Mouse (Mus musculus) adrenal gland, postnatal 14 days (tissue): Measurements from ENCODE around the gene Zfp511. TPM values are rescaled to one million over a fixed set of nuclear protein-coding genes. Genes with fewer than 3 reads are reported as not detected.

ENCODE experiments used
- DNase-seq: peaks from one replicate; pipeline ENCODE4 v3.0.0; 2021; ENCODE audit warnings: mixed read lengths
- long read RNA-seq, 2 experiments: library from polyadenylated mRNA; stranded (forward); transcript quantifications; one replicate each; pipeline ENCODE4 v2.0.0; 2021
- total RNA-seq: library from RNA; stranded (reverse); gene quantifications from 2 replicates; pipeline ENCODE4 v1.2.3, GENCODE M21; 2021

The Zfp511 gene
- 16.3 and 18.2 TPM in 2 replicates for total RNA-seq
- long read RNA-seq, experiment 1, transcript Zfp511-201 (6 exons, 1,076 nt), result major isoform, 13 of 27 reads
- long read RNA-seq, experiment 1, partial matches to known transcripts, result 1 of 27 reads
- long read RNA-seq, experiment 1, other reads (novel, unspliced or antisense), result 10 of 27 reads
- long read RNA-seq, experiment 2, transcript Zfp511-201 (6 exons, 1,076 nt), result major isoform, 17 of 22 reads
- long read RNA-seq, experiment 2, partial matches to known transcripts, result 1 of 22 reads
- long read RNA-seq, experiment 2, other reads (novel, unspliced or antisense), result 2 of 22 reads

DNA sequence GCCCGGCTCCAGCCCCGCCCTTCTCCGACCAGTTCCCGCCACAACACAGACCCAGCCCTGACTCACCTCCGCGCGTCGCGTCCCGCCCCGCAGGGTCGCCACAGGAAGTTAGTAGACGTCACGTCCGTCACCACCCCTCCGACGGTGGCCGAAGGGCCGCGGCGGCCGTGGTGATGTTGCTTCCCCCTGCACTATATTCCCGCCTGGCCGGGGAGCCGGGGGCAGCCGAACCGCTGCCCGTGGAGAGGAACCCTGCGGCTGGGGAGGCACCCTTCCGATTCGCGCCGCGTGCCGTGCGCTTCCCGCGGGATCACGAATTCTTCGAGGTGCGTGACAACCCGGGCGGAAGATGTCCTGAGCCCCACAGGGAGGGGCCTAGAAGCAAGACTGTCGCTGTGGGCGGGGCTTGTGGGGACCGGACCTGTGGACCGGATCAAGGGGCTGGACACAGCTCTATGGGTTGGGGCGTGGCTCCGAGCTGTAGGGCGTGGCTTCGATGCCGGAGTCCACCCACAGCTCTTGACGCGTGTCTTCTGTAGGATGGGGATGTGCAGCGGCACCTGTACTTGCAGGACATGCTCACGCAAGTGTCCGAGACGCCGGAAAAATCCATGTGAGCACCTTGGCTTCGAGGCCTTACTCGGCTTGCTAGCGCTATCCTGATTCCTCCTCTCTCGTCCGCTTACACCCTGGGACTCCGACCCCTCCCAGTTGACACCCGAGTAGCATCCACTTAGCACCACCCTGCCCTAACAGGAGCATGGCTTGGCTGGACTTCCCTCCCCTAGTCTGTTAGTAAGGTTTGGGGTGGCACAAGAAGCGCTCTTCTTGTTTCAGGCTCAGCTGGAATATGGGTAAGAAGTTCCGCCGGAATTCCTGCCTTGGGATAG is at the start of gene Zfp511, which contains the start of gene Tubgcp2:
TSS of gene Zfp511 (plus strand) at position 111 of the 890 bp plus-strand sequence.
TSS of gene Tubgcp2 (minus strand) at position 389 of the 890 bp plus-strand sequence.
- peak; percentile 98 for DNase-seq

DNA sequence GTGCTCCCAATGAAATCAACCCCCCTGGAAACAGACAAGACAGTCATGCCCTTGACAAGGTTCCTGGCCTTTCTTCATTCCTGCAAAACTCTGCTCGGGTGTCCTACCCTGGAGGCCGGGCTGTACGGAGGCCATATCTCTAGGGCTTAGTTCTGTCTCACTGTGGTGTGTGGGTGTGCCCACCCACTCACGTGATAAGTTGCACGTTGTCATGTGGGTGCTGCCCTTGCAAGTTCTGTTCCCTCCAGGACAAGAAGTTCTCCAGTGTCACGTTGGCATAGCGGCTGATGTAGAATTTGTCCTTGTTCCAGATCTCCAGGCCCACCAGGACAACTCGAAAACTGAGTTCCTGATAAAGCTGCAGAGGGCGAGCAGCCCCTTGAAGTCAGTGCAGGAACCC is 47.9 kb upstream of the Zfp511 start:
- no peak for DNase-seq

DNA sequence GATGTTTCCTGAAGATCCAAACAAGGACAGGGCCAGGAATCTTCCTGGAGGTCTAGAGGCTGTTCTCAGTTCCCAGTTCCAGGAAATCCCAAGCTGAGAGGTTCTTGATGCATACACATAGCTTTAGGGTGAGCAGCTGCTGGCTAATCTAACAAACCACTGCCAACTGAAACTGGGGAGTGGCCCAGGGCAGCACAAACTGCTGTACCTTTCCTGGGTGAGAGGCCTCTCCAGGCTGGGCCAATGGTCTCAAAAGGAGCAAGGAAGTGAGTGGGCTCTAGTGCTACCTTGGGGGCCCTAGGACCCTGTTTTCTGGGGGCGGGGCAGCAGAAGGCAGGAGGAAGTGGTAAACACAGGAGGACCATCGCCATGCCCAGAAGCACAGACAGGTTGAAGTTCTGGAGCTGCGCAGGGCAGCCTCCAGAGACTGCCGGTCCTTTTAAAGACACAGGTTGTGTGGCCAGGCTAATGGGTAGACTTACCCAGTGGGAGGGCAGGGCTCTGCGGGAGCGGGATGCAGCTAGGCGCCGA is 45.3 kb upstream of the Zfp511 start:
- no peak for DNase-seq

DNA sequence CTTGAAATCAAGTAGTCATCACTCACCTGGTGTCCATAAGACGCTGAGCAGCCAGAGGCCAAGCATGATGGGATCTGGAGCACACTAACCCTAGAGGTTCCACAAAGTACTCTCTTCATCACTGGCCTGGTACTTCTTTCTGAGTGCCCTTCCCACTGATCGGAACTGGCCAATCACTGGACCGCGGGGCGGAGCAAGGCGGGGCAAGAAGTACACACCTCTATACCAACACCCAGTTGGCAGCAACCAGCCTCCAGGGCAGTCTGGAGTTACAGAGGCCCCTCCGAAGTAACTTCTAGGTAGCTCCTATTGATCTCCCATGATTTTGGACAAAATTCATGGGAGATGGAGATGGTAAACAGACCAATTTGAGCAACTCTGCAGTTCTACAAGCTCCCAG is 43.8 kb upstream of the Zfp511 start, which contains the start of gene Adam8:
TSS of gene Adam8 (minus strand) at position 157 of the 400 bp plus-strand sequence.
- peak; percentile 65 for DNase-seq

DNA sequence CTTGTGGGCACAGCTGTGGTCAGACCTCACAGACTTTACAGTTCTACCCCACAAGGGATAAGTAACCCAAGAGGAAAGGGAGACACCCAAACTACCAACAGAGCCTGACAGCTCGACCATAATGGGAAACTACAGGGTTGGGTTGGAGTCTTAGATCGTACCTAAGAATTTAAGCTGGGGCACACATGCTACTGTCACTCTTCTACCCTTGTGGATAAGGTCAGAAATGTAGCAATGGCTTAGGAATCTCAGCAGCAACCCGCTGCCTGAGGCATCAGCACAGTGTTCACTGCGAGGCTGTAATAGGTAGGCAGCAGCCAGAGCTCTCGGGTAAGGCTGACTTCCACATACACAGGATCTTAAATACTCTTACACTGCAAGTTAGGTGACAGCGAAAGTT is 42.7 kb upstream of the Zfp511 start:
- DNase-seq, result no peak

DNA sequence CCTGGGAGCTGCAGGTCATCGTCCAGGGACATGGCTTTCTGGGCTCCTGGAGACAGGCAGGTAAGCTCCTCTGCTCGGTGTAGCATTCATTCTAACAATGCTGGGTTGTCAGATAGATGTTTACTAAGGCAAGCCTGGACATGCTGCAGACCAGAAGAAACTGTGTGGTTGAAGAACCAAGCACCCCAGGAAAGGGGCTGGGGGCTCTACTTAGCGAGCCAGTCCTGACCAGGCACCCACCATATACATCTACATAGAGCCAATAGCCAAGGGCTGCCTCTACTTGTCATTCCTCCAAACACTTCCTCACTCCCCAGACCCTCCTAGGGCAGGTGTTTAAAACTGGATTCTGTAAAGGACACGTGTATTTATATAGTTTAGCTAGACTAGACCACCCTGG is 42.0 kb upstream of the Zfp511 start:
- no peak for DNase-seq

DNA sequence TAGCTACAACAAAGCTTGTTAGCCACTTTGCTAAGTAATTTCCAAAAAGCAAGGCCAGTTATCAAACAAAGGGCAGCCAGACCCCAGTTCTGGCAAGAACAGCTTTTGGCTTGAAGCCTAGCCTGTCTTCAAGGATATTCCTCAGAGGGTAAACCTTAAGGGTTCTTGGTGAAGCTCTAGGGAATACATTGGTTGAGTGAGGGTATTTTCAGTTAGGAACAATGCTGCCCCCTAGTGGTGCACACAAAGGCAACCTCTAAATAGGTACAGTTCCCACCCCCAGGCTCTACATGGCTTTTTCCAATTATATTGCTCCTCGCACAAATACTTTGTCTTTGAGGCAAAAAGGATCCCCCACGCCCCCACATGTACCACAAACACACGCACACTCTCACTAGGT is 41.5 kb upstream of the Zfp511 start:
- DNase-seq, result peak; percentile 82

DNA sequence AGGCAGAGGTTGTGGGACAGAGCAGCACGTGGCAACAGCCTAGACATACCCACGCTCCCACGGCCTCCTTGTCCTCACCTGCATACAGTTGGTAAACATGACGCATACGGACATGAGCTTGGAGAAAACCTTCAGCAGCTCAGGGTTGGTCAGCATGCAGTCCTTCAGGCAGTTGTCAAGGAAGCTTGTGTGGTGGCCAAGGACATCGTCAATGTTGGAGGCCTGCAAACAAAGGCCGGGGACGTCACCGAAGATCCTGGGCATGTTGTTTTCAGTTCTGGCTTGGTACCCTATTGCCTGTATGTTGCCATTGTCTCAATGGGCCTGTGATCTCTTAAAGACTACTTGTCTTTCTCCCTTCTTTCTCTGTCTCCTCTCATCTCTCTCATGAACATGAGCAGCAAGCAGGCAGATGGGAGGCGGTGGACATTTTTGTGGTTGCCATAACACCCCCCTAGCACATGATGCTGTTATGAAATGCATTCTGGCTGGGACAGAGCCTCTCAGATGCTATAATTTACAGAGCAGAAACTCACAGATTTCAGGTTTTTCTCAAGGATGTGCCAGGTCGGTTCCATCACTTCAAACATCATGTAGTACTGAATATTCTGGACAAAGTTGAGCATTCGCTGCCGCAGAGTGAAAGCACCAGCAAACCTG is 37.4 kb upstream of the Zfp511 start:
- no peak for DNase-seq

DNA sequence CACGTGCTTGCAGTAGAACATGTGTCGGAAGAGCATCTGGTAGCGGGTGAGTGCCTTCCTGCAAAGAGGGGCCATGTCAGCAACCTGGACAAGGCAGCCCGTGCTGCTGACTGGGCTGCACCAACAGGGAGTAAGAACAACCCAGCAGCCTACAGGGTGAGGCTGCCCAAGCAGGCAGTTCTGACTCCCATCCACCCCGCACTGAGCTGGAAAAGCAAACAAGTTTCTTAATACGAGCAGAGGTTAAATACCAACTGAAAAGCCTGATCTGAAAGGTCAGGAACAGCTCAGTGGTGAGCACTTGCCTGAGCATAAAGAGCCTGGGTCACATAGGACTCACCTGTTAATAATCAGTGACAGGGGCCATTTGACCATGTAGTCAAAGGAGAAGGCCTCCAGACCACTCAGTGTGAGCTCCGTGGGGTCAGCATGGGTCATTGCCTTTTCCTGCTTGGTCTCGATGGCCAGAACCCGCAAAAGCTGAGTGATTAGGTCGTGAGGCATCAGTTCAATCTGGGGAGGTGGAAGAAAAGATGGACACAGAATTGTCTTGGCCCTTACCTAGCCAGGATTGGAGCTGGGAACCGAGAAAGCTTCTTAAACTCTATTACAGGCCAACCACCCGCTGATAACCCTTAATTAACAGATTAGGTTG is 35.0 kb upstream of the Zfp511 start:
- no peak for DNase-seq

DNA sequence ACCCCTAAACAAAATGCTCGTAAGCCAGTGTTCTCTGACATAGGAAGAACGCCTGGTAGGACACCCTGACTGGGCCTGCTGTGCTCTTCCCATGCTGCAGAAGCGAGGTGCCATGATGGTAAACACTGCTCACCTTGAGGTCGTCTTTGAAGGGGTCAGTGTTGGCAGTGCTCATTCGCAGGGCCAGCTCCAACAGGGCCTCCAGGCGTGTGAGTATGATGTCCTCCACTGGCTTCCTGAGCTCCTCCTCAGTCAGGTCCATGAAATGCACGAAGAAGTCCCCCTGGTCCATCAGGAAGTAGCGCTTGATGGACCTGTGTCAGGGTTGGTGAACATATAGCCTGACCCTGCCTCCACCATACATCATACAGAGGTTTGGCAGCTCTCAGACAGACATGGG is 31.5 kb upstream of the Zfp511 start:
- DNase-seq, result no peak

DNA sequence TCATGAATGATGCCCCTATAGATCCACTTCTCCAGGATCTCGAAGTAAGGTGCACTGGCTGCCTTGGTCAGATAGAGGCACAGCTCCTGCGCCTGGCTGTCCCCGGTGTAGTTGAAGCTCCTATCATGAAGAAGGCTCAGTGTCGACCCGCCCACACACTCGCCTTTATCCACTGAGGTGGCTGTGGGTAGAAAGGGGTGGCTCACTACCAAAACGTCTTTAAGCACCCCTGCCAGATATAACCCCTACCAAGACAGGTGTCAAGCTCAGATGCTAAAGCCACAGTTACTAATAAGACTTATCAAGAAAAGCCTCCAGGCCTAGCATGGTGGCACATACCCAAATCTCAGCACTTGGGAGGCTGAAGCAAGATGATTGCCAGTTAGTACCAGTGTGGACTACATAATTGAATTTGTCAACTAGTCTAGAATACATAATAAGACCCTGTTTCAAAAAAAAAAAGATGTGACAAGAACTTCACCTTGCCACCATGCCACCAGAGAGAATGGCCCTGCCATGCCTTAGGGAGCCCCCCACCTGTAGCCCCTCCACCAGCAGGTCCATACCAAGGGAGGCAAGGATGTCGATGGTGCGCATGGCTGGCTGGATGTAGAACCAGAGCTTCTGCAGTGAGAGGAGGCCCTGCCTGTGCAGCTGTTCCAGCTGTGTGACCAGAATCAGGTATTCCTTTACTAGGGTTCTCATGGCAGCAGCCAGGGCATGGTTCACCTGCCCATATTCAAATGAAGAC is 29.2 kb upstream of the Zfp511 start:
- DNase-seq, result no peak

DNA sequence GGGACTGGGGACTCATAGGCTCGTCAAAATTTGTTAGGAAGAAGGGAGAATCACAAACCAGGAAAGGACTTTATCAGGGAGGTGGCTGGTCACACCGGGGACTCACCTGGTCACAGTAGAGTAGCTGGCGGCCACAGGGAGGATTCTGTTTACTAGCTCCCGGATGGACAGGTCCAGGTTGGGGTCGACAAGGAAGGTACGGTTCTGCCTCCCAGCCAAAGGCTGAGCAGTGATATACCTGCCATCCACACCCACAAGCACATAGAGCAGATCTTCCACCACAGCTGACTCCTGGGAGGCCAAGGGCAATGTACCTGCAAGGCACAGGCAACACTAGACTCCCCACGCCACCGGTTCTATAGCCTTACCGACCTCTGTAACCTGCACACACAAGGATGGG is 28.4 kb upstream of the Zfp511 start:
- no peak for DNase-seq

DNA sequence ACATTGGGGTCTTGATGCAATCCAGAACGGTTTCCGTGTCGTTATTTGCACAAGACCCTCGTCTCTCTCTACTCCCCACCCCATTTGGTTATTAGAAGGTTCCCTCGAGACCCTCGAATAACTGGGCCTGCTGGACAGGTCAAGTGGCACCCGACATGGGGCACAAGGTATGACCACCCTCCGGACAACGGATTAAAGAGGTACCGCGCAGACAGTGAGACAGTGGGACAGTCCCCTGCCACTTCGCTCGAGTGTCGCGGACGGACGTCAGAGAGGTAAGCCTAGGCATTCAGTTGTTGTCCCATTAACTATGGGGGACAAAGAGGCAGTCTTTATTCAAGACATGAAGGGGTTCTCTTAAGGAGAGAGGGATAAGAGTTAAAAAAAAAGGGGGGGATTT is 24.9 kb upstream of the Zfp511 start:
- DNase-seq, result no peak

DNA sequence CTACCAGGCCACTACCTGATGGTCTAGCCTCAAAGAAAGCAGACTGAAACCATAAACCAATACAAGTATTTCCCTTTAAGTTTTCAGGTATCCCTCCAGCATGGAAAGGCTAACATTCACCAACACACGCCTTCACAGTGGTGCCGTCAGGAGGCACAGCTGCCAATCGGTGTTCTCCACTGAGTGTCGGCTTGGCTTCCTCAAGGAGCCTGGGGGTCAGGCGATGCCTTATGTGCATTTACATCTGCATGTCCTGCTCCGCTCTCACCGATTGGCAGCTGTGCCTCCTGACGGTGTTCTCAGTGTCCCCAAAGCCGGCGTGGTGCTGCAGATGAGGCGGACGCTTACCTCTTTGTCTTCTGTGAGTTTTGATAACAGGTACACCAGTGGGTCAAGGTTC is 4.4 kb upstream of the Zfp511 start:
- DNase-seq, result no peak

DNA sequence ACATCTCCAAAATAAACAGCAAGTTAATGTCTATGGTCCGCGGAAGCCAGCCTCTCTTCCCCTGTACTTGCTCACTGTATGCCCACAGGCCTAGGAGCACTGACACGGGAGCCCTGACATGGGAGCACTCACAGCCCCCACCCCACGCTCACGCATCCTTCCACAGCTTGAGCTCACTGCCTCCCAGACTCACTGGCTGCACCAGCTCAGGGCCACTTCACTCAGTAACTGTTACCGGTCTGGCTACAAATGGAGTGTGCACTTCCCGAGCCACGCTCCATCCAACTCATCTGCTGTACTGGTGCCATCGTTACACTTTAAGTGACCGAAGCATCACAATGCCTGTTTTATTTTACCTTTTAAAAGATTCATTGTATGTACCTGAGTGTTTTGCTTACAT is 3.8 kb upstream of the Zfp511 start:
- no peak for DNase-seq

DNA sequence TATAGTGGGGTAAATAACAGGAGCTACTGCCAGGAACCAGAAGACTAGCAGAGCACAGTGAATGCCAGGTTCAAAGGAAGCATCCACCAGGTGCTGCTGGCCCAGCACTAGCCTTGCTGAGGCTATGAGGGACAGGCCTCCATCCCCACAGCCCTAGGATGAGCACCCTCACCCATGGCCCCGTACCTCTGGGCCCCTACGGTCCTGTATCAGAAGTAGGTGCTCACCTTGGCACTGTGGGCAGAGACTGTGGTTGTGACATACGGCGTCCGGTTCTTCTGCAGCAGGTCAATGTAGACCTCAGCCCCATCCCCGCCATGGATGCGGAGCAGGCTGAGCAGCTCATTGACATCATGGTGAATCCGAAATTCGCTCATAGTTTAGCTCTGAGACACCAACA is 2.8 kb upstream of the Zfp511 start:
- no peak for DNase-seq

DNA sequence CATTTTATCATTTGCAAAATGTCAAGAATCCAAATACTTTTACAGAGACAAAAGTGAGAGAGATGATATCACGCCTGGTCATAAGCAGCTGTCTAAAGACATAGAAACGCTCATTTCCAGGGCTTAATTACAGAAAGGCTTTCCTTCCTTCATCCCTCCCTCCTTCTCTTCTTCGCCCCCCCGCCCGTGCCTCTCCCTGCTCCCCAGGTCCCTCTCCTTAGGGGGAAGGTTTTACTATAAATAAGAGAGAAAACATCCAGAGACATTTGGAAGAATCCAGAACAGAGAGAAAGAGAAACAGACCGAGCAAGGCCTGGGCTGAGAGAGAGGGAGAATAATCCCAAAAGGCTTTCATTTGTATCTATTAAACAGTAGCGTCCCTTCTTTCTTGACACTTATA is 735 bp upstream of the Zfp511 start:
- DNase-seq, result no peak

DNA sequence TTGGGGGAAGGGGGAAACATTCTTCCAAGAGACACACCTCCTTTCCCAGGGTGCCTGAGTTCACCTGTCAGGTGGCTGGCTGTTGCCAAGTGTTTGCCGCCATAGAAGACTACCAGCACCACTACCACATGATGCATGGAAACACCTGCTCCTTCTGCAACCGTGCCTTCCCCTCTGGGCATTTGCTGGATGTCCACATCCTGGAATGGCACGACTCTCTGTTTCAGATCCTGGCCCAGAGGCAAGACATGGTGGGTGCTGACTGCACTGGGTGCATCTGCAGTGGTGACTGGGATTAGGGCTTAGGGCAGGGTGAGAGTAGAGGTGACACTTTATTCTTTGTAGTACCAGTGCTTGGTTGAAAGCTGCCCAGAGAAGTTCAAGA is 972 bp downstream of the Zfp511 start:
- DNase-seq, result no peak

DNA sequence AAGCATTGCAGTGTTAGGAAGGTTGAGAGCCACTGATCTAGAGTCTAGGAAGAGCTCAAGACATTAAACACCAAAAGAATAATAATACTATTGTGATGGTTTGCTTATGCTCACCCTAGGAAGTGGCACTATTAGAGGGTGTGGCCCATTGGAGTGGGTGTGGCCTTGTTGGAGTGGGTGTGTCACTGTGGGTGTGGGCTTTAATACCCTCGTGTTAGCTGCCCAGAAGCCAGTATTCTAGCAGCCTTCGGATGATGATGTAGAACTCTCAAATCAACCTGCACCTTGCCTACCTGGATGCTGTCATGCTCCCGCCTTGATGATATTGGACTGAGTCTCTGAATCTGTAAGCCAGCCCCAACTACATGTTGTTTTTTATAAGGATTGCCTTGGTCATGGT is 6.5 kb downstream of the Zfp511 start:
- no peak for DNase-seq

DNA sequence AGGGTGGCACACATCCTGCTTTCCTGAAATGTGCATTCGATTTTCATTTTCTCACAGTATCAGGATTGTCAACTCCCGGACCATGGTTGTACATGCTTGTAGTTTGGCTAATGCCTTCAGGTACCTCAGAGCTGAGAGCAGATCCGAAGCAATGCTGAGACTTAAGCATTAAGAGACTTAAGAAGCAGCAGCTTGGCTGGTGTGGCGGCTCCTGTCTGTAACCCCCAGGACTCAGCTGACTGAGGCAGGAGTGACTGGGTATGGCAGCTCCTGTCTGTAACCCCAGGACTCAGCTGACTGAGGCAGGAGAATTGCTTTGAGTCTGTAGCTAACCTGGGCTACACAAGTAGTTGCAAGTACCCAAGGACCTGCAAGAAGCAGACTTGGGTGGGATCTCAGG is 9.4 kb downstream of the Zfp511 start:
- no peak for DNase-seq

DNA sequence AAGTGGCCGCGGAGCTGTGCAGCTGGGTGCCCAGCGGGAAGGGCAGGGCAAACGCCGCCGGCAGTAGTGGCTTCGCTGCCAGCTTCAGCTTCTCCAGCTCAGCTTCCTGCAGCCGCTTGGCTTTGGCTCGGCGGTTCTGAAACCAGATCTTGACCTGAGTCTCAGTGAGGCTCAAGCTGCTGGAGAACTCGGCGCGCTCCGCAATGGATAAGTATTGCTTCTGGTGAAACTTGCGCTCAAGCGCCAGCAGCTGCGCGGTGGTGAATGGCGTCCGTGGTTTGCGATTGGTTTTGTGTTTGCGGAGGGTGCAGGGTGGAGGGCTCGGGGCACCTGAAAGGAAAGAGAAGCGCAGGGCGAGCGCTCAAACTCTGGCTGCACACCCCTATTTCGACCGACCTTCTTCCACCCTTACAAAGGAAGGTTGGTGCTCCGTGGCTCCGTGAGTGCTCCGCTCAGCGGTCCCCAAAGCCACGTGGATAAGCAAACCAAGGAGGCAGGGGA is 11.7 kb downstream of the Zfp511 start:
- DNase-seq, result peak; percentile 14
